Mouse (Mus musculus): Measurements from ENCODE around the gene Capn11. TPM values are rescaled to one million over a fixed set of nuclear protein-coding genes. Genes with fewer than 3 reads are reported as not detected.
A peak's percentile ranks its signal among the peaks of the same experiment; 100 is the strongest.

The Capn11 gene
- total RNA-seq (2014; rRNA removed; ENCODE audit: low replicate concordance) (0.43 and 0.76 TPM in 2 replicates), polyA plus RNA-seq (2015; fragmentation: Nextera tagmentation; extraction: Ambion mirVana) (not detected in 2 replicates)

DNA sequence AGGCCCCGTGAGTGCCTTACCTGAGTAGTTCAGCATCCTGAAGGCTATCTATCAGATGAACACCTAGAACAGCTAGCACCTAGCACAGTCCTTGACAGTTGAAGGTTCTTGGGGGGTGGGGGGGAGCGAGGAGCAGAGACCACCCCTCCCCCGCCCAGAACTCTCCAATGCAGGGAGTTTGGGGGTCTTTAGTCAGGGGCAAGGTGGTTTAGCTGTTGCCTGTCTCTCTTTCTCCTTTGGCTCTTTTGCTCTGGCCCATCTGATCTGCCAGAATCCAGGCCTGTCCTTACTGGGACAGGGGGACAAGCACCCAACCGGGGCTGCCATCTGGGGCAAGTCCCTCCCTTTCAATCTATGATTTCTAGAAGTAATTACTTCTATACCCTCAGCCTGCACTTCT, at the start of gene Capn11:
Gene Capn11 (minus strand): TSS at position 101 of the 400 bp plus-strand sequence.
- WGBS = 70% methylated on average over 4 of the region's 4 CpGs
- DNase-seq (ENCODE audit: low spot score) = no peak

GRCm38 (mm10) chr17:45708179-45708578, 49.1 kb upstream of the Capn11 start:
- Histone ChIP-seq H3K36me3 (replicated peaks; ENCODE audit: control insufficient read depth, insufficient read depth, low read length) (no peaks in the 10 kb centered on the region), H3K27ac (ENCODE audit: low read depth) (no peak overlapping the region), H3K9ac (replicated peaks; ENCODE audit: low read depth, low read length) (no peak overlapping the region), H3K4me2 (ENCODE audit: low read depth, low read length) (no peak overlapping the region), H3K4me3 (ENCODE audit: low read depth, low read length) (no peak overlapping the region), H3K27me3 (ENCODE audit: control insufficient read depth, insufficient read depth, low read length) (no peaks in the 10 kb centered on the region), H3K4me1 (ENCODE audit: control insufficient read depth, insufficient read depth) (0 out of 2 replicates have a peak, but pooled peaks cover 5% of the 10 kb centered on the region), H3K9me3 (replicated peaks; ENCODE audit: control insufficient read depth, low read length) (no peaks in the 10 kb centered on the region)
- WGBS = 72% methylated on average over 8 of the region's 8 CpGs
- DNase-seq (ENCODE audit: low spot score) (no peak), ATAC-seq (ENCODE audit: insufficient read depth, low read depth) (no peak)
- TF ChIP-seq CTCF (IDR thresholded peaks at IDR 0.05; ENCODE audit: low read depth) (no peak), EP300 (IDR thresholded peaks at IDR 0.05; ENCODE audit: low read depth) (no peak)

More for the DNA sequence above, at the start of gene Capn11:
- Histone ChIP-seq H3K9me3 (replicated peaks; ENCODE audit: control insufficient read depth, low read length) (no peaks in the 10 kb centered on the region), H3K27ac (ENCODE audit: low read depth) (no peak within 1 kb of the TSS), H3K36me3 (replicated peaks; ENCODE audit: control insufficient read depth, insufficient read depth, low read length) (peaks cover 22% of the 10 kb centered on the region), H3K4me2 (ENCODE audit: low read depth, low read length) (no peak within 1 kb of the TSS), H3K4me3 (ENCODE audit: low read depth, low read length) (no peak within 1 kb of the TSS), H3K9ac (replicated peaks; ENCODE audit: low read depth, low read length) (no peak within 1 kb of the TSS), H3K27me3 (ENCODE audit: control insufficient read depth, insufficient read depth, low read length) (no peaks in the 10 kb centered on the region), H3K4me1 (ENCODE audit: control insufficient read depth, insufficient read depth) (no peaks in the 10 kb centered on the region)
- TF ChIP-seq EP300 (IDR thresholded peaks at IDR 0.05; ENCODE audit: low read depth) (no peak), CTCF (IDR thresholded peaks at IDR 0.05; ENCODE audit: low read depth) (no peak)
- no peak for ATAC-seq (ENCODE audit: insufficient read depth, low read depth)

GRCm38 (mm10) chr17:45707376-45707775, 48.3 kb upstream of the Capn11 start:
- Histone ChIP-seq H3K4me3 (ENCODE audit: low read depth, low read length) (no peak overlapping the region), H3K27me3 (ENCODE audit: control insufficient read depth, insufficient read depth, low read length) (no peaks in the 10 kb centered on the region), H3K4me2 (ENCODE audit: low read depth, low read length) (no peak overlapping the region), H3K9me3 (replicated peaks; ENCODE audit: control insufficient read depth, low read length) (no peaks in the 10 kb centered on the region), H3K9ac (replicated peaks; ENCODE audit: low read depth, low read length) (no peak overlapping the region), H3K27ac (ENCODE audit: low read depth) (no peak overlapping the region), H3K4me1 (ENCODE audit: control insufficient read depth, insufficient read depth) (0 out of 2 replicates have a peak, but pooled peaks cover 5% of the 10 kb centered on the region), H3K36me3 (replicated peaks; ENCODE audit: control insufficient read depth, insufficient read depth, low read length) (no peaks in the 10 kb centered on the region)
- ATAC-seq (ENCODE audit: insufficient read depth, low read depth) (no peak), DNase-seq (ENCODE audit: low spot score) (no peak)
- 28% methylated on average over 3 of the region's 3 CpGs for WGBS
- TF ChIP-seq EP300 (IDR thresholded peaks at IDR 0.05; ENCODE audit: low read depth) (no peak), CTCF (IDR thresholded peaks at IDR 0.05; ENCODE audit: low read depth) (0 out of 2 replicates have a peak, but pooled peaks have one; percentile 10)

DNA sequence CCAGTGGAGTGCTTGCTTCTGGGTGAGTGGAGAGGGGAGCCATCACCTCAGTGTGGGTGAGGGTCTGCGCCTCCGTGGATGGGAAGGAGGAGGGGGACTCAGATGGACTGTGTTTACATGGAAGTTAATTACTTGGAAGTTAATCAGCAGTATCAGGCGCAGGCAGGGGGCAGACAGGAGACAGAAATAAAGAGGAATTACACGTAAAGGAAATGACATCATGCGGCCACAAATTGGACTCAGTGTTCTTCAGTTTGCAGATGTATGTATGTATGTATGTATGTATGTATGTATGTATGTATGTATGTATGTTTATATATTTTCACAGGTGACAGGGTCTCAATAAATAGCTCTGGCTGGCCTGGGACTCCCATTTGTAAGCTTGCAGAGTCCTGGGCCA, 47.7 kb upstream of the Capn11 start:
- Histone ChIP-seq H3K27ac (ENCODE audit: low read depth) (no peak overlapping the region), H3K9me3 (replicated peaks; ENCODE audit: control insufficient read depth, low read length) (no peaks in the 10 kb centered on the region), H3K9ac (replicated peaks; ENCODE audit: low read depth, low read length) (no peak overlapping the region), H3K4me2 (ENCODE audit: low read depth, low read length) (no peak overlapping the region), H3K4me3 (ENCODE audit: low read depth, low read length) (no peak overlapping the region), H3K27me3 (ENCODE audit: control insufficient read depth, insufficient read depth, low read length) (no peaks in the 10 kb centered on the region), H3K4me1 (ENCODE audit: control insufficient read depth, insufficient read depth) (0 out of 2 replicates have a peak, but pooled peaks cover 5% of the 10 kb centered on the region), H3K36me3 (replicated peaks; ENCODE audit: control insufficient read depth, insufficient read depth, low read length) (no peaks in the 10 kb centered on the region)
- no peak for TF ChIP-seq CTCF (IDR thresholded peaks at IDR 0.05; ENCODE audit: low read depth)
- no peak for TF ChIP-seq EP300 (IDR thresholded peaks at IDR 0.05; ENCODE audit: low read depth)
- ATAC-seq (ENCODE audit: insufficient read depth, low read depth) (no peak), DNase-seq (ENCODE audit: low spot score) (no peak)
- WGBS = 66% methylated on average over 5 of the region's 5 CpGs

DNA sequence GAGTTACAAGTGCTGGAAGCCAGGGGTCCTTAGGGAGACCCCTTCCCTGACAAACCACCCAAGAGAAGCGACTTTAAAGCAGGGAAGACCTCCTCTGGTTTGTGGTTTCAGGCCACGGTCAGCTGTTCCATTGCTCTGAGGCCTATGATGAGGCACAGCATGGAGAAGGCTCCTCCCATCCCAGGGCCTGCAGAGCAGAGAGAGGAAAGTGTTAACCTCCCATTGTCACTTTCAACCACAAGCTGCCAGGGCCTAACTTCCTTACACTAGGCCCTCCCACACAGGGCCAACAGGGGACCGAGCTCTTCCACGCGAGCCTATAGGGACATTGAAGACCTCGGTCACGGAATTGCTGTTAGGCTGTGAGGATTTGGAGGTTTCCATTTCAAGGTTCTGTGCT, 44.1 kb upstream of the Capn11 start:
- DNase-seq (ENCODE audit: low spot score) = no peak
- Histone ChIP-seq H3K9me3 (replicated peaks; ENCODE audit: control insufficient read depth, low read length) (no peaks in the 10 kb centered on the region), H3K36me3 (replicated peaks; ENCODE audit: control insufficient read depth, insufficient read depth, low read length) (peaks cover 5% of the 10 kb centered on the region; the same call in 1 of the 2 replicates), H3K9ac (replicated peaks; ENCODE audit: low read depth, low read length) (no peak overlapping the region), H3K4me3 (ENCODE audit: low read depth, low read length) (no peak overlapping the region), H3K27me3 (ENCODE audit: control insufficient read depth, insufficient read depth, low read length) (no peaks in the 10 kb centered on the region), H3K27ac (ENCODE audit: low read depth) (no peak overlapping the region), H3K4me1 (ENCODE audit: control insufficient read depth, insufficient read depth) (peaks cover 8% of the 10 kb centered on the region; the same call in 1 of the 2 replicates), H3K4me2 (ENCODE audit: low read depth, low read length) (no peak overlapping the region)
- WGBS = 58% methylated on average over 7 of the region's 7 CpGs
- no peak for ATAC-seq (ENCODE audit: insufficient read depth, low read depth)
- TF ChIP-seq EP300 (IDR thresholded peaks at IDR 0.05; ENCODE audit: low read depth) = no peak
- no peak for TF ChIP-seq CTCF (IDR thresholded peaks at IDR 0.05; ENCODE audit: low read depth)

- WGBS = 64% methylated on average over 4 of the region's 4 CpGs
- Histone ChIP-seq H3K36me3 (replicated peaks; ENCODE audit: control insufficient read depth, insufficient read depth, low read length) (peaks cover 10% of the 10 kb centered on the region; the same call in 1 of the 2 replicates), H3K4me3 (ENCODE audit: low read depth, low read length) (no peak overlapping the region), H3K4me2 (ENCODE audit: low read depth, low read length) (no peak overlapping the region), H3K9me3 (replicated peaks; ENCODE audit: control insufficient read depth, low read length) (no peaks in the 10 kb centered on the region), H3K27ac (ENCODE audit: low read depth) (no peak overlapping the region), H3K9ac (replicated peaks; ENCODE audit: low read depth, low read length) (no peak overlapping the region), H3K27me3 (ENCODE audit: control insufficient read depth, insufficient read depth, low read length) (no peaks in the 10 kb centered on the region), H3K4me1 (ENCODE audit: control insufficient read depth, insufficient read depth) (peaks cover 8% of the 10 kb centered on the region; the same call in 1 of the 2 replicates)
- no peak for TF ChIP-seq EP300 (IDR thresholded peaks at IDR 0.05; ENCODE audit: low read depth)
- TF ChIP-seq CTCF (IDR thresholded peaks at IDR 0.05; ENCODE audit: low read depth) = no peak
- no peak for DNase-seq (ENCODE audit: low spot score)
- ATAC-seq (ENCODE audit: insufficient read depth, low read depth) = no peak
Measured at GRCm38 (mm10) chr17:45702254-45702653, 43.1 kb upstream of the Capn11 start.
